Mouse (Mus musculus) E14TG2a.4 (cell line): ENCODE results near the gene Topbp1.

Experiments
- CTCF ChIP-seq: conservative IDR thresholded peaks from 2 replicates; pipeline ENCODE4 v1.5.1; 2014; ENCODE audit warnings: low read length
- NANOG ChIP-seq: IDR thresholded peaks from 2 replicates; pipeline ENCODE4 v1.6.1; 2014; ENCODE audit warnings: borderline replicate concordance, low read length, mixed read lengths
- POU5F1 ChIP-seq: IDR thresholded peaks from 2 replicates; pipeline ENCODE4 v1.6.1; 2014; ENCODE audit warnings: low read length, borderline replicate concordance

DNA sequence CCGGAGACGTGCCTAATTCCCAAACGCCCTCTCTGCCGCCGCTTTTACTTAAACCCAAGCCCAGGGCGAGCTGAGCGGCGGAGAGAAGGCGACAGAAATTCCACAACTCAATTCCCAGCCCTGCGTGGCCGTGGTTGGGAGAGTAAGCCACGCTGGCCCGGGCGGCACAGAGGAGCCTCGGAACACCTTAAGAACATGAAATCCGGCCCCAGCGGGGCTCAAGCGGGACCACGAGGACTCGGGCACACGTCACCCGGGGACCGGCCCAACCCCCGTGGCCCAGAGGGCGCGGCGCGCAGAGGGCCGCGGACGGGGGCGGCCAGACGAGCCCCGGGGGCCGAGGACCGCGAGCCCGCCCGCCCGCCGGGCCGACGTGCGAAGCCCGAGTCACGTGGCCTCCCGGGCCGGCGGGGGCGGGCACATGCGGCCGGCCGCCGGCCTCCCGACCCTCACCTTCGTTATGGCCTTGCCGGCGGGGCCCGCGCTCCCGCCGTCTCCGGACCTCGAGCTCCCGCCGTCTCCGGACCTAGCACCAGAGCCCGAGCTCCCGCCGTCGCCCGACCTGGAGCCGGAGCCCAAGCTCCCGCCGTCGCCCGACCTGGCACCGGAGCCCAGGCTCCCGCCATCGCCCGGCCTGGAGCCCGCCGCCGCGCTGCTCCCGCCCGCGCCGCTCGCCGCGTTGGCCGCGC is 59.7 kb downstream of the Topbp1 start:
- TF ChIP-seq CTCF (no peak), NANOG (no peak), POU5F1 (no peak)
